Mouse (Mus musculus) gastrocnemius, postnatal 4 days (tissue): Measurements from ENCODE around the gene Ubfd1. TPM values are rescaled to one million over a fixed set of nuclear protein-coding genes. Genes with fewer than 3 reads are reported as not detected.
A peak's percentile ranks its signal among the peaks of the same experiment; 100 is the strongest.

Experiments
- DNase-seq, 2 experiments: peaks; one replicate each; pipeline ENCODE4 v3.0.0; 2021 to 2022; ENCODE audit warnings: low spot score in 2 of 2, mixed read lengths in 2 of 2
- total RNA-seq, 2 experiments: library from RNA; stranded (reverse); gene quantifications; 2 replicates each; pipeline ENCODE4 v1.2.3; 2021

Ubfd1 gene
- total RNA-seq, 2 experiments from 2014 or later = 53.0 to 57.4 TPM

- DNase-seq = no peak
Observed at GRCm38 (mm10) chr7:122081071-122081470, 14.1 kb downstream of the Ubfd1 start.

GRCm38 (mm10) chr7:122087195-122087982 is 20.4 kb downstream of the Ubfd1 start:
- DNase-seq = no peak

- no peak for DNase-seq
Observed at GRCm38 (mm10) chr7:122094564-122095330, 27.8 kb downstream of the Ubfd1 start.

- DNase-seq = no peak
Observed at GRCm38 (mm10) chr7:122098009-122098408, 31.0 kb downstream of the Ubfd1 start.

GRCm38 (mm10) chr7:122099222-122099621 is 32.2 kb downstream of the Ubfd1 start:
- no peak for DNase-seq

GRCm38 (mm10) chr7:122101014-122101746 is 34.2 kb downstream of the Ubfd1 start:
- peak in 1 of 2 experiments; percentile 35 for DNase-seq

GRCm38 (mm10) chr7:122101747-122102244 is 34.8 kb downstream of the Ubfd1 start, which contains the start of gene Ndufab1:
Ndufab1 (minus strand) TSS chr7:122101886.
- DNase-seq = peak; percentile 79 to 84

GRCm38 (mm10) chr7:122108206-122108605 is 41.2 kb downstream of the Ubfd1 start:
- no peak for DNase-seq

GRCm38 (mm10) chr7:122123518-122123917 is 56.5 kb downstream of the Ubfd1 start:
- DNase-seq = no peak

- DNase-seq = no peak
Observed at GRCm38 (mm10) chr7:122125636-122126035, 58.7 kb downstream of the Ubfd1 start.

GRCm38 (mm10) chr7:122126946-122127345 is 60.0 kb downstream of the Ubfd1 start:
- no peak for DNase-seq

Other genes with a start within 250 kb of the Ubfd1 start
- not detected for gene Scnn1b, start 202.1 kb upstream of the Ubfd1 start, total RNA-seq
- gene Cog7, start 85.5 kb upstream of the Ubfd1 start, total RNA-seq = 10 to 100 TPM; 12.2 to 14.0 TPM
- gene Gga2, start 46.0 kb upstream of the Ubfd1 start, total RNA-seq = 10 to 100 TPM; 47.7 to 52.9 TPM
- 10 to 100 TPM; 13.2 to 14.1 TPM for gene Ears2, start 88 bp downstream of the Ubfd1 start, total RNA-seq
- 100 to 1,000 TPM; 476 to 560 TPM for gene Ndufab1, start 34.7 kb downstream of the Ubfd1 start, total RNA-seq
- gene Palb2, start 65.8 kb downstream of the Ubfd1 start, total RNA-seq = 1 to 10 TPM; 2.0 to 2.4 TPM
- 10 to 100 TPM; 51.9 to 52.1 TPM for gene Dctn5, start 65.9 kb downstream of the Ubfd1 start, total RNA-seq
- 10 to 100 TPM; 15.1 to 18.8 TPM for gene Plk1, start 92.3 kb downstream of the Ubfd1 start, total RNA-seq
- gene Ern2, start 119.0 kb downstream of the Ubfd1 start, total RNA-seq = not detected
- 1 to 10 TPM; 5.1 to 5.4 TPM for gene Chp2, start 152.3 kb downstream of the Ubfd1 start, total RNA-seq
- gene Prkcb, start 221.6 kb downstream of the Ubfd1 start, total RNA-seq = 1 to 10 TPM; 4.4 to 5.8 TPM